Mouse (Mus musculus) ES-Bruce4 (cell line): ENCODE data around the gene Ttc39b.

Source experiments
- CTCF ChIP-seq: IDR thresholded peaks from one replicate; pipeline ENCODE4 v1.8.1; 2011; ENCODE audit warnings: low read depth, low read length
- EP300 ChIP-seq: IDR thresholded peaks from 2 replicates; pipeline ENCODE4 v1.6.1; 2011; ENCODE audit warnings: low read depth, low read length; ENCODE audit not compliant: insufficient read depth

DNA sequence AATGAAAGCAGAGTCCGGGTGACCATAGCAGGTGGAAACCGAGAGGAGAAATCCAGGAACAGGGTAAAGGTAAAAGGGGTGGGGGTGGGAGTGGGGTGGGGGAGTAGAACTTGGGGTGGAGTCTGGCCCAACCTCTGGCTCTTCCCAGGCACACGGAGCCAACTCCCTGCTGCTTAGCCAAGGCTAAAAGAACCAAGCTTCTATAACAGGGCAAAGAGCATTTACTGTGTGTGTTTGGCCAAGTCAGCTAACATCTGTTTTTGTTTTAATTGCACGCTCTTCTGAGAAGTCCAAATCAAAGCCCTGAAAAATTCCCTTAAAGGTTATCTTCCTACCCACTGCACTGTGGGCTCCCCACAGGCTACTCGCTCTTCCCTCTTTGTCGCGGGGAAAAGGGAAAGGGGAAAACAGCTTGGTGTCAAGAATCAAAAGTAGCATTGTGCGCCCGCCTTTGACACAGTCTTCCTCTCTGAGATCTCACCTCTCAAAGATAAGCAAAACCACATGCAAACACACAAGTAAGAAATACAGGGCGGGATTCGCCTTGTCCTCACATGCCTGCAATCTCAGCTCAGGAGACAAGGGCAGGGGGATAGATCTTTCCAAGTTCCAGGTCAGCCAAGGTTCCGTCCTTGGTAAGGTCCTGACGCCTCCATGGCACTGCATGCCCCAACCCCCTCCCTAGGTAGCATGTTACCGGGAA lies 18.4 kb upstream of the Ttc39b start:
- TF ChIP-seq CTCF (no peak), EP300 (no peak)
